Mouse (Mus musculus) CH12.LX (cell line): Measurements from ENCODE around the gene Olfr457. TPM values are rescaled to one million over a fixed set of nuclear protein-coding genes. Genes with fewer than 3 reads are reported as not detected.

Source experiments
- DNase-seq: peaks from one replicate; pipeline ENCODE4 v3.0.0-alpha.2; 2013; ENCODE audit errors: extremely low read depth
- H3K27ac ChIP-seq: 2 replicates; pipeline ENCODE4 v1.5.1; 2012; ENCODE audit warnings: low read depth, mild to moderate bottlenecking, control low read depth, moderate library complexity; ENCODE audit not compliant: insufficient read depth
- H3K27me3 ChIP-seq: replicated peaks from 2 replicates; pipeline ENCODE3; 2012; ENCODE audit warnings: inconsistent platforms
- H3K36me3 ChIP-seq, 2 experiments: replicated peaks in 1 of 2; 2 replicates each; pipeline versions ENCODE3 to v1.6.1; 2012; ENCODE audit warnings: inconsistent platforms in 1 of 2, low read length in 1 of 2, mild to moderate bottlenecking in 1 of 2, mixed read lengths in 1 of 2, moderate library complexity in 1 of 2; ENCODE audit not compliant: control insufficient read depth in 1 of 2, insufficient read depth in 1 of 2
- H3K4me1 ChIP-seq, 2 experiments: 2 replicates each; pipeline ENCODE4 v1.6.1; 2012; ENCODE audit warnings: inconsistent platforms in 1 of 2, moderate library complexity in 1 of 2; ENCODE audit not compliant: insufficient read depth in 2 of 2, control insufficient read depth in 1 of 2
- H3K4me2 ChIP-seq: 2 replicates; pipeline ENCODE4 v1.6.1; 2012; ENCODE audit warnings: low read depth, mild to moderate bottlenecking, control low read depth; ENCODE audit not compliant: poor library complexity, insufficient read depth, severe bottlenecking
- H3K4me3 ChIP-seq, 3 experiments: fragments of 150-350 bp in 1 of 3; sonication (generic) in 1 of 3; replicated peaks in 1 of 3; 2 replicates each; pipeline versions ENCODE3 to v1.5.1; 2011 to 2012; ENCODE audit warnings: low read depth in 2 of 3, low read length in 2 of 3, mild to moderate bottlenecking in 2 of 3, moderate library complexity in 2 of 3, control low read depth in 1 of 3, improper control_type of control experiment in 1 of 3, inconsistent platforms in 1 of 3, mixed read lengths in 1 of 3; ENCODE audit not compliant: poor library complexity in 1 of 3
- H3K79me2 ChIP-seq: replicated peaks from 2 replicates; pipeline ENCODE4 v1.6.1; 2012; ENCODE audit warnings: mild to moderate bottlenecking, moderate library complexity; ENCODE audit not compliant: control insufficient read depth, poor library complexity, insufficient read depth, severe bottlenecking; ENCODE audit errors: extremely low read depth
- H3K9ac ChIP-seq: 2 replicates; pipeline ENCODE4 v1.6.1; 2012; ENCODE audit warnings: low read depth, mild to moderate bottlenecking, control low read depth, moderate library complexity; ENCODE audit not compliant: insufficient read depth
- H3K9me3 ChIP-seq: replicated peaks from 2 replicates; pipeline ENCODE3; 2012; ENCODE audit warnings: low read length, inconsistent platforms, mixed read lengths
- BHLHE40 ChIP-seq: IDR thresholded peaks from 2 replicates; pipeline ENCODE4 v1.6.1; 2011; ENCODE audit warnings: mild to moderate bottlenecking, low read depth, low read length, improper control_type of control experiment
- CTCF ChIP-seq, 2 experiments: IDR thresholded peaks in 1 of 2; conservative IDR thresholded peaks in 1 of 2; 2 replicates each; pipeline ENCODE4 v1.5.1; 2011 to 2012; ENCODE audit warnings: low read depth in 2 of 2, low read length in 2 of 2, improper control_type of control experiment in 1 of 2, inconsistent platforms in 1 of 2, mild to moderate bottlenecking in 1 of 2, moderate library complexity in 1 of 2
- E2F4 ChIP-seq: IDR thresholded peaks from 2 replicates; pipeline ENCODE4 v1.6.1; 2011; ENCODE audit warnings: low read depth, low read length, improper control_type of control experiment; ENCODE audit not compliant: insufficient replicate concordance
- ELF1 ChIP-seq: IDR thresholded peaks from 2 replicates; pipeline ENCODE4 v1.6.1; 2014; ENCODE audit warnings: low read depth, mild to moderate bottlenecking, inconsistent platforms, low read length, improper control_type of control experiment
- EP300 ChIP-seq: IDR thresholded peaks from 2 replicates; pipeline ENCODE4 v1.6.1; 2011; ENCODE audit warnings: low read length, improper control_type of control experiment
- ETS1 ChIP-seq: conservative IDR thresholded peaks from 2 replicates; pipeline ENCODE4 v1.6.1; 2012; ENCODE audit warnings: low read depth, mild to moderate bottlenecking, inconsistent platforms, low read length, improper control_type of control experiment, moderate library complexity
- JUN ChIP-seq: IDR thresholded peaks from 2 replicates; pipeline ENCODE4 v1.6.1; 2011; ENCODE audit warnings: low read depth, mild to moderate bottlenecking, low read length, improper control_type of control experiment, moderate library complexity; ENCODE audit not compliant: insufficient read depth
- JUND ChIP-seq: conservative IDR thresholded peaks from 2 replicates; pipeline ENCODE4 v1.6.1; 2011; ENCODE audit warnings: low read depth, low read length, improper control_type of control experiment
- MAFK ChIP-seq: IDR thresholded peaks from 2 replicates; pipeline ENCODE4 v1.6.1; 2011; ENCODE audit warnings: low read length, improper control_type of control experiment; ENCODE audit not compliant: insufficient replicate concordance
- MYC ChIP-seq: IDR thresholded peaks from 2 replicates; pipeline ENCODE4 v1.6.1; 2011; ENCODE audit warnings: low read depth, mild to moderate bottlenecking, improper control_type of control experiment, low read length
- NELFE ChIP-seq: IDR thresholded peaks from 2 replicates; pipeline ENCODE4 v1.6.1; 2011; ENCODE audit warnings: low read depth, low read length, improper control_type of control experiment
- NRF1 ChIP-seq: IDR thresholded peaks from 2 replicates; pipeline ENCODE4 v1.6.1; 2014; ENCODE audit warnings: low read depth, mild to moderate bottlenecking, inconsistent platforms, low read length, improper control_type of control experiment, moderate library complexity
- PAX5 ChIP-seq: IDR thresholded peaks from 2 replicates; pipeline ENCODE4 v1.6.1; 2012; ENCODE audit warnings: low read length, inconsistent platforms, mixed read lengths
- POLR2A ChIP-seq: IDR thresholded peaks from 2 replicates; pipeline ENCODE4 v1.6.1; 2011; ENCODE audit warnings: low read depth, mild to moderate bottlenecking, improper control_type of control experiment, low read length
- POLR2AphosphoS2 ChIP-seq: IDR thresholded peaks from 2 replicates; pipeline ENCODE4 v1.6.1; 2011; ENCODE audit warnings: low read depth, low read length, improper control_type of control experiment
- RAD21 ChIP-seq: IDR thresholded peaks from 2 replicates; pipeline ENCODE4 v1.6.1; 2011; ENCODE audit warnings: low read depth, mild to moderate bottlenecking, low read length, improper control_type of control experiment, moderate library complexity
- RCOR1 ChIP-seq: conservative IDR thresholded peaks from 2 replicates; pipeline ENCODE4 v1.6.1; 2012; ENCODE audit warnings: low read depth, mild to moderate bottlenecking, inconsistent platforms, low read length, improper control_type of control experiment
- SIN3A ChIP-seq: IDR thresholded peaks from 2 replicates; pipeline ENCODE4 v1.6.1; 2012; ENCODE audit warnings: low read length, improper control_type of control experiment, inconsistent platforms
- TCF12 ChIP-seq: IDR thresholded peaks from 2 replicates; pipeline ENCODE4 v1.6.1; 2014; ENCODE audit warnings: low read depth, mild to moderate bottlenecking, inconsistent platforms, low read length, improper control_type of control experiment
- ZMIZ1 ChIP-seq: IDR thresholded peaks from 2 replicates; pipeline ENCODE4 v1.6.1; 2012; ENCODE audit warnings: low read depth, mild to moderate bottlenecking, inconsistent platforms, low read length, improper control_type of control experiment
- dilution Hi-C: fragments of 300-500 bp; cut with MboI; formaldehyde crosslinking; loops from 2 replicates; pipeline ENCODE4 v1.14.3; 2020; ENCODE audit warnings: low sequenced_read_pairs; ENCODE audit not compliant: extremely low pct_unique_long_range_greater_than_20kb, extremely low pct_ligation_motif_present
- in situ Hi-C: fragments of 300-500 bp; cut with MboI; formaldehyde crosslinking; loops from 3 replicates; pipeline ENCODE4 v1.14.3; 2019; ENCODE audit warnings: low sequenced_read_pairs, low pct_ligation_motif_present, low pct_unique_long_range_greater_than_20kb, mixed read lengths
- polyA plus RNA-seq: library from polyadenylated mRNA; unstranded; fragments of >175 nt; gene quantifications from 2 replicates; pipeline ENCODE4 v1.2.1, GENCODE M21; 2012; ENCODE audit warnings: low read depth; ENCODE audit not compliant: insufficient read length
- total RNA-seq, 2 experiments: library from RNA; depleted of rRNA; stranded (reverse); fragments of 300-350 nt in 1 of 2; fragments of >200 nt in 1 of 2; gene quantifications; 2 replicates each; pipeline ENCODE4 v1.2.3; 2012 to 2014

The Olfr457 gene
- total RNA-seq (2012; rRNA removed), result not detected in 2 replicates
- total RNA-seq (2014; rRNA removed), result not detected in 2 replicates
- not detected in 2 replicates for polyA plus RNA-seq

GRCm38 (mm10) chr6:42476235-42476634 is at the start of gene Olfr457:
Olfr457 (minus strand) TSS chr6:42476335.
- dilution Hi-C loops, result no loop called here
- TF ChIP-seq POLR2AphosphoS2, result no peak
- no peak for TF ChIP-seq ETS1
- no peak for TF ChIP-seq NRF1
- no peak for TF ChIP-seq RAD21
- TF ChIP-seq BHLHE40, result no peak
- in situ Hi-C loops, result no loop called here

GRCm38 (mm10) chr6:42513461-42513860 is 37.3 kb upstream of the Olfr457 start:
- in situ Hi-C loops (no loop called here), dilution Hi-C loops (no loop called here)
- no peaks in the 10 kb centered on the region for H3K4me1 ChIP-seq
- H3K27ac ChIP-seq, result no peak overlapping the region
- no peaks in the 10 kb centered on the region for H3K9me3 ChIP-seq
- DNase-seq, result no peak
- no peak overlapping the region for H3K4me2 ChIP-seq
- TF ChIP-seq MYC, result no peak
- no peak for TF ChIP-seq E2F4
- no peak for TF ChIP-seq CTCF (conservative IDR thresholded peaks at IDR 0.05 in 1 of 2, IDR thresholded peaks at IDR 0.05 in 1 of 2; ENCODE audit: low read depth in 2 of 2, low read length in 2 of 2)
- TF ChIP-seq JUND, result no peak
- no peak for TF ChIP-seq ZMIZ1
- TF ChIP-seq JUN, result no peak
- TF ChIP-seq NELFE, result no peak
- no peak for TF ChIP-seq RCOR1
- no peak for TF ChIP-seq POLR2A
- no peak for TF ChIP-seq MAFK
- TF ChIP-seq TCF12, result no peak
- no peak for TF ChIP-seq PAX5
- TF ChIP-seq ELF1, result no peak
- no peak for TF ChIP-seq EP300
- TF ChIP-seq SIN3A, result no peak
- no peak overlapping the region for H3K9ac ChIP-seq
- no peaks in the 10 kb centered on the region for H3K27me3 ChIP-seq
- H3K36me3 ChIP-seq, result no peaks in the 10 kb centered on the region
- H3K79me2 ChIP-seq, result no peaks in the 10 kb centered on the region
- H3K4me3 ChIP-seq, result no peak overlapping the region

More at GRCm38 (mm10) chr6:42476235-42476634, at the start of gene Olfr457:
- no peak for DNase-seq
- no peaks in the 10 kb centered on the region for H3K9me3 ChIP-seq
- H3K4me2 ChIP-seq, result no peak within 1 kb of the TSS
- no peaks in the 10 kb centered on the region for H3K79me2 ChIP-seq
- H3K27ac ChIP-seq, result no peak within 1 kb of the TSS
- H3K9ac ChIP-seq, result no peak within 1 kb of the TSS
- H3K4me1 ChIP-seq, result no peaks in the 10 kb centered on the region
- no peak within 1 kb of the TSS for H3K4me3 ChIP-seq
- no peaks in the 10 kb centered on the region for H3K27me3 ChIP-seq
- H3K36me3 ChIP-seq, result no peaks in the 10 kb centered on the region
